Mouse (Mus musculus): ENCODE data around the gene Enpp3. TPM values are rescaled to one million over a fixed set of nuclear protein-coding genes. Genes with fewer than 3 reads are reported as not detected.

Enpp3 gene
- polyA plus RNA-seq, 1 experiment from 2014 or later: 7.7 TPM

DNA sequence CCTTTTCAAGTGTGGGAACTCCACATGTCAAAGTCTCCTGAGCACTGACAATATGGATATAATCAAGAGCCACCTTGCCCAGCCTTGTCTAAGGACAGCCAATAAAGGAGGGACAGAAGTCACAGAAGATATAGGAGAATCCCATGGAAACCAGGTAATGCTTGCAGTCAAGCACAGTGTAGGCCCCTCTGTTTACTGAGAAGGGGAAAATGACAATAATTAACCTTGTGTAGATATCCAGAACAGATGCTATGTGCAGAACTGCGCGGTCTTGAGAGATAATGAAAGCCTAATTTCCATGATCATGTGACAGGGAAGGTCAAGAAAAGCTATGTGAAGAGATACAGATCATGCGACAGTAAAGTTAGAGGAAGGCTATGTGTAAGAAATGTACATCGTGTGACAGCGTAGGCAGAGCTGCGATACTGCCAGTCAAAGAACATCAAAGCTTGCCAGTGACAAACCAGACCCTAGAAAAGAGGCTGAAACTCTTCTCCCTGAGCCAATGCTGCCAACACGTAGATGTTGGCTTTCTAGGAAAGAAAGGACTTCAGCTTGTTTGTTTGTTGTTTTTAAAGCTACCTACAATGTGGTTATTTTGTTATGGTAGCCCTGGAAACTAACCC is 17.1 kb downstream of the Enpp3 start:
- ATAC-seq (ENCODE audit: low read depth): no peak

GRCm38 (mm10) chr10:24824621-24825020 is 18.0 kb downstream of the Enpp3 start:
- 84% methylated on average over 8 of the region's 8 CpGs for WGBS (ENCODE audit: insufficient replicate concordance)
- no peak overlapping the region for H3K4me3 ChIP-seq (ENCODE audit: low read depth, low read length)
- H3K9ac ChIP-seq (ENCODE audit: low read depth, low read length): no peak overlapping the region
- H3K4me2 ChIP-seq (ENCODE audit: low read depth, low read length): no peak overlapping the region
- H3K27me3 ChIP-seq (ENCODE audit: control insufficient read depth, insufficient read depth, low read depth, low read length): no peaks in the 10 kb centered on the region
- no peaks in the 10 kb centered on the region for H3K36me3 ChIP-seq (ENCODE audit: control insufficient read depth, insufficient read depth)
- H3K4me1 ChIP-seq (ENCODE audit: control insufficient read depth, low read depth, low read length): peaks cover 33% of the 10 kb centered on the region
- no peaks in the 10 kb centered on the region for H3K9me3 ChIP-seq (replicated peaks; ENCODE audit: control insufficient read depth, low read length)
- H3K27ac ChIP-seq (ENCODE audit: low read length): no peak overlapping the region
- ATAC-seq (ENCODE audit: low read depth): no peak

More for the DNA sequence above, 17.1 kb downstream of the Enpp3 start:
- H3K4me2 ChIP-seq (ENCODE audit: low read depth, low read length): no peak overlapping the region
- peaks cover 39% of the 10 kb centered on the region for H3K4me1 ChIP-seq (ENCODE audit: control insufficient read depth, low read depth, low read length)
- H3K9ac ChIP-seq (ENCODE audit: low read depth, low read length): no peak overlapping the region
- no peaks in the 10 kb centered on the region for H3K27me3 ChIP-seq (ENCODE audit: control insufficient read depth, insufficient read depth, low read depth, low read length)
- no peak overlapping the region for H3K4me3 ChIP-seq (ENCODE audit: low read depth, low read length)
- H3K27ac ChIP-seq (ENCODE audit: low read length): no peak overlapping the region
- H3K36me3 ChIP-seq (ENCODE audit: control insufficient read depth, insufficient read depth): no peaks in the 10 kb centered on the region
- H3K9me3 ChIP-seq (replicated peaks; ENCODE audit: control insufficient read depth, low read length): no peaks in the 10 kb centered on the region
- WGBS (ENCODE audit: insufficient replicate concordance): 73% methylated on average over 7 of the region's 7 CpGs

DNA sequence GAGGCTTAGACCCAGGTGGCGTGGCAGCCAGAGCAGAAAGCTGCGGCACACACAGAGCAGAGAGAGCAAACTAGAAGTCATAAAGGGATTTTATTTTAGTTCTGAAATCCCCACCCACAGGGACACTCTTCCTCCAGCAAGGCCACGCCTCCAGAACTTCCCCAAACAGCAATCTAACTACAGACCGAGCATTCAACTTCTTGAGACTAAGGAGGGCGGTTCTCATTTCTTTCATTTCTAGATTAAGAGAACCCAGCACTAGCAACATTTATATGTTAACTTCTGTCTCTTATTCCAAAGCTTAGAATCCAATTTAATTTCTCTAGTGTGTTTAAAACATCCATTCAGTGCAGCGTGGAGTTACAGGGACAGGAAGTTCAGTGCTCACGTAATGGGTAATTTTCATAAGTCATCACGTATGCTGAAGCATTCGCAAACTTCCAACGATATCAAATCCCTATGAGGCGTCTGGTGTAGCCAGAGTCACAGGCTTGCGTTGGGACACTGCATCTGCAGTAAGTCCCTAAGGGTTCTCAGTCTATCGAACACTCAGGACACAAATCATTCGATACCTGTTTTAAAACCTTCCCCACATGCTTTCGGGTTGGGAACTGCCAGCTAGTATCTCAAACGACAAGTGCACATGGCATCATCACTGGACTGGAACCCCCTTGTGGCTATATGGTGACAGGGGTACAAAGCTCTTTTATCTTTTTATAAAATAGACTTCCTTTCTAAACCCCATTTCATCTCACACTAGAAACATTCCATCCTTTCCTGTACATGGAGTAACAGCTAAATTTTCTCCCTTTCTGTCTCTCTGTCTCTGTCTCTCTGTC is 18.7 kb downstream of the Enpp3 start:
- H3K4me1 ChIP-seq (ENCODE audit: control insufficient read depth, low read depth, low read length): peaks cover 30% of the 10 kb centered on the region
- ATAC-seq (ENCODE audit: low read depth): peak; percentile 67
- H3K36me3 ChIP-seq (ENCODE audit: control insufficient read depth, insufficient read depth): no peaks in the 10 kb centered on the region
- peak overlapping the region; percentile 7; the same call in 1 of the 2 replicates for H3K4me3 ChIP-seq (ENCODE audit: low read depth, low read length)
- 0 out of 2 replicates have a peak overlapping the region, but pooled peaks have one; percentile 22 for H3K9ac ChIP-seq (ENCODE audit: low read depth, low read length)
- peak overlapping the region; percentile 49 for H3K4me2 ChIP-seq (ENCODE audit: low read depth, low read length)
- no peaks in the 10 kb centered on the region for H3K27me3 ChIP-seq (ENCODE audit: control insufficient read depth, insufficient read depth, low read depth, low read length)
- H3K27ac ChIP-seq (ENCODE audit: low read length): peak overlapping the region; percentile 66
- 44% methylated on average over 16 of the region's 16 CpGs for WGBS (ENCODE audit: insufficient replicate concordance)
- H3K9me3 ChIP-seq (replicated peaks; ENCODE audit: control insufficient read depth, low read length): no peaks in the 10 kb centered on the region

GRCm38 (mm10) chr10:24823265-24823664 is 19.4 kb downstream of the Enpp3 start:
- H3K4me2 ChIP-seq (ENCODE audit: low read depth, low read length): peak overlapping the region; percentile 49
- ATAC-seq (ENCODE audit: low read depth): peak; percentile 84
- H3K9me3 ChIP-seq (replicated peaks; ENCODE audit: control insufficient read depth, low read length): no peaks in the 10 kb centered on the region
- WGBS (ENCODE audit: insufficient replicate concordance): 11% methylated on average over 1 of the region's 1 CpGs
- H3K27me3 ChIP-seq (ENCODE audit: control insufficient read depth, insufficient read depth, low read depth, low read length): no peaks in the 10 kb centered on the region
- no peak overlapping the region; the same call in 1 of the 2 replicates for H3K4me3 ChIP-seq (ENCODE audit: low read depth, low read length)
- H3K36me3 ChIP-seq (ENCODE audit: control insufficient read depth, insufficient read depth): no peaks in the 10 kb centered on the region
- H3K27ac ChIP-seq (ENCODE audit: low read length): peak overlapping the region; percentile 66
- H3K9ac ChIP-seq (ENCODE audit: low read depth, low read length): 0 out of 2 replicates have a peak overlapping the region, but pooled peaks have one; percentile 22
- H3K4me1 ChIP-seq (ENCODE audit: control insufficient read depth, low read depth, low read length): peaks cover 26% of the 10 kb centered on the region

- H3K9ac ChIP-seq (ENCODE audit: low read depth, low read length): no peak overlapping the region
- 61% methylated on average over 1 of the region's 1 CpGs for WGBS (ENCODE audit: insufficient replicate concordance)
- no peak overlapping the region for H3K4me2 ChIP-seq (ENCODE audit: low read depth, low read length)
- H3K27me3 ChIP-seq (ENCODE audit: control insufficient read depth, insufficient read depth, low read depth, low read length): no peaks in the 10 kb centered on the region
- no peak overlapping the region for H3K27ac ChIP-seq (ENCODE audit: low read length)
- no peak for ATAC-seq (ENCODE audit: low read depth)
- no peaks in the 10 kb centered on the region for H3K36me3 ChIP-seq (ENCODE audit: control insufficient read depth, insufficient read depth)
- H3K4me1 ChIP-seq (ENCODE audit: control insufficient read depth, low read depth, low read length): peaks cover 24% of the 10 kb centered on the region
- no peak overlapping the region for H3K4me3 ChIP-seq (ENCODE audit: low read depth, low read length)
- H3K9me3 ChIP-seq (replicated peaks; ENCODE audit: control insufficient read depth, low read length): no peaks in the 10 kb centered on the region
These were observed 19.8 kb downstream of the Enpp3 start for GRCm38 (mm10) chr10:24822842-24823241.

GRCm38 (mm10) chr10:24821990-24822676 is 20.5 kb downstream of the Enpp3 start:
- WGBS (ENCODE audit: insufficient replicate concordance): 35% methylated on average over 4 of the region's 4 CpGs

DNA sequence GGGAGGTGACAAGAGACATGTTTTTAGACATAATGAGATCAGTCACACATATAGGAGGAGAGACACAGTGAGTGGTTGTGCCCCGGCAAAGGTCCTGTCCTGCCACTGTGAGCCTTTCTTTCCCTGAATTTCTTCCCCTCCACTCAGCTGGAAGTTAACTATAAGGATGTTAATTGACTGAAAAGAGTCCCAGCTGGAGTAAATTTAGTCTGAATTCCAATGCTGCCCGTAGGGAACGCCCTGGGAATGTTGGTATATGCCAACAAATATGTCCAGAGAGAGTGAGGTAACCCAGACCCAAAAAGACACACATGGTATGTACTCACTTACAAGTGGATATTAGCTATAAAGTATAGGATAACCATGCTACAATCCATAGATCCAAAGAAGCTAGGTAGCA is 23.1 kb downstream of the Enpp3 start:
- no peaks in the 10 kb centered on the region for H3K9me3 ChIP-seq (replicated peaks; ENCODE audit: control insufficient read depth, low read length)
- no peaks in the 10 kb centered on the region for H3K36me3 ChIP-seq (ENCODE audit: control insufficient read depth, insufficient read depth)
- H3K4me2 ChIP-seq (ENCODE audit: low read depth, low read length): no peak overlapping the region
- no peak overlapping the region for H3K27ac ChIP-seq (ENCODE audit: low read length)
- 72% methylated on average over 3 of the region's 3 CpGs for WGBS (ENCODE audit: insufficient replicate concordance)
- H3K27me3 ChIP-seq (ENCODE audit: control insufficient read depth, insufficient read depth, low read depth, low read length): no peaks in the 10 kb centered on the region
- H3K9ac ChIP-seq (ENCODE audit: low read depth, low read length): no peak overlapping the region
- H3K4me3 ChIP-seq (ENCODE audit: low read depth, low read length): no peak overlapping the region
- ATAC-seq (ENCODE audit: low read depth): no peak
- peaks cover 16% of the 10 kb centered on the region for H3K4me1 ChIP-seq (ENCODE audit: control insufficient read depth, low read depth, low read length)

More at GRCm38 (mm10) chr10:24821990-24822676, 20.5 kb downstream of the Enpp3 start:
- H3K9me3 ChIP-seq (replicated peaks; ENCODE audit: control insufficient read depth, low read length): no peaks in the 10 kb centered on the region
- H3K4me3 ChIP-seq (ENCODE audit: low read depth, low read length): no peak overlapping the region
- peak; percentile 81 for ATAC-seq (ENCODE audit: low read depth)
- H3K4me2 ChIP-seq (ENCODE audit: low read depth, low read length): peak overlapping the region; percentile 32; the same call in 1 of the 2 replicates
- no peak overlapping the region for H3K9ac ChIP-seq (ENCODE audit: low read depth, low read length)
- peak overlapping the region; percentile 62 for H3K27ac ChIP-seq (ENCODE audit: low read length)
- H3K36me3 ChIP-seq (ENCODE audit: control insufficient read depth, insufficient read depth): no peaks in the 10 kb centered on the region
- no peaks in the 10 kb centered on the region for H3K27me3 ChIP-seq (ENCODE audit: control insufficient read depth, insufficient read depth, low read depth, low read length)
- H3K4me1 ChIP-seq (ENCODE audit: control insufficient read depth, low read depth, low read length): peaks cover 19% of the 10 kb centered on the region

DNA sequence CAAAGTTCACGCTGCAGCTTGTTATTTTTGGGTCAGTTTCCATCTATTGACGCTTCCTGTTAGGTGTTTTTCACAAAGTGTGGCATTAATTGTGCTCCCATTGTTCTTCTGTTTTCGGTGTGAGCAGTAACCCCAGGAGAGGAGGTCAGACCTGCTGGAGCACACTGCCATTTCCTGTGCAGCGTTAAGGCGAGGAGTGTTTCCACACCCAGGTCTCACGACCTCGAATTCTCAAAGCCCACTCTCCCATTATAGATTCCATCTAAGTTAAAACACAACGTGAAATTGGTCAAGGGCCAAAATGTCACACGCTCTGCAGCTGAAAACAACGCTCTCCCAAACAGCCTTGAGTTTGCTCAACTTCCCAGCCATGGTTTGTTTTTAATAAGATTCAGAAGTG is 32.0 kb downstream of the Enpp3 start:
- no peak for ATAC-seq (ENCODE audit: low read depth)

More for the DNA sequence above, 32.0 kb downstream of the Enpp3 start:
- H3K9ac ChIP-seq (ENCODE audit: low read depth, low read length): no peak overlapping the region
- peaks cover 6% of the 10 kb centered on the region for H3K4me1 ChIP-seq (ENCODE audit: control insufficient read depth, low read depth, low read length)
- H3K27ac ChIP-seq (ENCODE audit: low read length): no peak overlapping the region
- no peaks in the 10 kb centered on the region for H3K27me3 ChIP-seq (ENCODE audit: control insufficient read depth, insufficient read depth, low read depth, low read length)
- no peaks in the 10 kb centered on the region for H3K9me3 ChIP-seq (replicated peaks; ENCODE audit: control insufficient read depth, low read length)
- no peak overlapping the region for H3K4me2 ChIP-seq (ENCODE audit: low read depth, low read length)
- WGBS (ENCODE audit: insufficient replicate concordance): 34% methylated on average over 10 of the region's 10 CpGs
- no peak overlapping the region for H3K4me3 ChIP-seq (ENCODE audit: low read depth, low read length)
- H3K36me3 ChIP-seq (ENCODE audit: control insufficient read depth, insufficient read depth): no peaks in the 10 kb centered on the region
